Mouse (Mus musculus): Measurements from ENCODE around the gene Tmem203.

DNA sequence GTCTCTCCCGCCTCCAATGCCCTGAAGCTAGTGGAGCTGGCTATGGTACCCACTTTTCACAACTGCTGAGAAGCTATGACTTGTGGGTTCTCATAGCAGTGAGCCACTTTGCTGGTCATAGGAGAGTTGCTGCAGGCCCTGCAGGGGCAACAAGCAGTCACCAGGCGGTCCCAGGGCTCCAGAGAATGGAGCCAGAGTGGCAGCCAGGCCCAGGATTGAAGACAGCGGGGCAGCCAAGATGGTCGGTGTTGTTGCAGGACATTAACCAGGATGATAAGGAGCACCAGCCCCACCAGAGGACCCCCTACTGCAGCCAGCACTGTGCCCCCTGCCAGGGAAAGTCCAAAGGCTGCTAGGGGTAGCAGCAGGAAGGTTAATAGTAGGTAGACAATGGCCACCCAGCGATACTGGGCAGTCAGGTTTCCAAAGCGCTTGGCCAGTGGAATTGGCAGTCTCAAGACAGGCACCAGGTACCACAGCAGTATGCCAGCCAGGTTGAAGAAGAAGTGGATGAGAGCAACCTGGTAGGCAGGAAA is 26.2 kb upstream of the Tmem203 start:
- TF ChIP-seq GATA1 (IDR thresholded peaks at IDR 0.05; ENCODE audit: borderline replicate concordance, low read length), result no peak
- no peak for TF ChIP-seq FLI1 (IDR thresholded peaks at IDR 0.05; ENCODE audit: low read length)
